Mouse (Mus musculus): Measurements from ENCODE around the gene Ppox.

Gene Ppox

DNA sequence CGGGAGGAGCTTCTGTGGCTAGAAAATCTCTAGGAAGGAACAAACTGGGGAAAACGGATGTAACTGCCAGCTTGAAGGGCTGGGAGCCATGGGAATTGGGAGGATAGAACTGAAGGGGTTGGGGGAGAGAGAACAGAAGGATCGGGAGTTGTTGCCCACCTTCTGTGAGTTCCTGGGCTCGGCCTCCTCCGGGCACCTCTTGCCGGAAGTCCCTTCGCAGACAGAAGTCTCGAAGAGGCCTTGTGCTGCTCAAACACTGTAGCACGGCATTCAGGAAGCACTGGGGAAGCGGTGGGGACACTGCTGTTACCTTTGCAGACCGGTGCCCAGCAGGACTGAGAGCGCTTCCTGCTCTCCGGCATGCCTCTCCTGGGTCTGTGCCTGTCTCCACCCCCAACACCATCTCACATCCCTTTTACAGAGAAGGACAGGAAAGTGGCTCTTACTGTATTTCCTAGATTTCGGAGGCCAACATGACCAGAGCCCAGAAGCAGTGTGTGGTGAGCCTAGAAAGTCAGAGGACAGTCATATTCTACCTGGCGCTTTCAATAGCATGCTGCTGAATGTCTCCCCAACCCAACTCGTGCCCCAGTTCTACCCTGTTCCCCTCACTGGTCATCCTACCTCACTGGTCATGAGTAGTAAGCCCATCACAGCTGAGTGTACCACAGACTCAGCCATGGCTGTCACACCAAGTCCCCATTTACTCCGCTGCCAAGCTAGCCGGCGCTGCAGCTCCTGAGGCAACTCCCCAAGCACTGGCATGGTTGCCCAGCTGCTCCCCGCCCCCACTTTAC is 4.3 kb upstream of the Ppox start:
- no peak for DNase-seq (ENCODE audit: inconsistent ontology term)

GRCm38 (mm10) chr1:171284491-171284890 is 3.5 kb upstream of the Ppox start:
- DNase-seq (ENCODE audit: inconsistent ontology term): no peak

DNA sequence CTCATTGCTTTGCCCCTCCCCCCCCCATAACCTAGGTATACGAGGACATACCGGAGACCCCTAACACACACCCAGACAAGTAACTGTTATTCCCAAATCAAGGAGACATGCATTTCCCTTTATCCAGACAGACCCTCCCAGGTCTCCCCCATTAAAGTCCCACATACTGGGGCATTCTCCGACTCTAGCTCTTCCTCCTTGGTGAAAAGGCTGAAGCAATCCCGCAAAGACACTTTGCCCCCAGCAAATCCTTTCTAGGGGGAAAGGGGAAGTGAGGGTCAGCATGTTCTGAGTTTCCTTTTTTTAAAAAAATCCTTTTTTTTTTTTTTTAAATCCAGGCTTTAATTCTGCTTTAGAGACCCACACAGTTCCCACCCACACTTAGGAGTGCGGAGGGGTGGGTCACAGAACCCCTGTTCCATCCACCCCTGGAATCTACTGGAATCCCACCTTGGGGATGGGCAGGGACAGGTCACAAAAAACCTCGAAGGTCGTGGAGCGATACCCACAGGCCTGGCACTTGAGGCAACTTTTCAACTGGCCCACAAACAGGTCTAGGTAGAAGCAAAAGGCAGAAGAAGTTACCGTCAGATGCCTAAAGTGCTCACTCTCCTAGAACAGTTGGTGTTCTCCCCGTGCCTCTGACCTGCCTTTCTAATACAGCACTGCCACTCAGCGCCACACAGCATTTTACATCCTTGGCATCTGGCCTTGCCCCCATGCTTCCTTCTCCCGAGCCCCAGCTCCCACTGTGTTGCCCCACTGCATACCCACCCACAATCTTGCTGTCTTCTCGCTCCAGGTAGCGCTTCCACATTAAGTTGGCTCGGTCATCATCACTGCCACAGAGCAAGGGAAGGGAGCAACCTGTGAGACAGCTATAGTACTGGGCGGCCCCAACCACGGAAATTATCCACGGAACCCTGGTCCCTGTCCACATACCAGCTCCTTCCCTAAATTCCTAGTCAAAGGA is 2.5 kb upstream of the Ppox start:
- DNase-seq (ENCODE audit: inconsistent ontology term): no peak

DNA sequence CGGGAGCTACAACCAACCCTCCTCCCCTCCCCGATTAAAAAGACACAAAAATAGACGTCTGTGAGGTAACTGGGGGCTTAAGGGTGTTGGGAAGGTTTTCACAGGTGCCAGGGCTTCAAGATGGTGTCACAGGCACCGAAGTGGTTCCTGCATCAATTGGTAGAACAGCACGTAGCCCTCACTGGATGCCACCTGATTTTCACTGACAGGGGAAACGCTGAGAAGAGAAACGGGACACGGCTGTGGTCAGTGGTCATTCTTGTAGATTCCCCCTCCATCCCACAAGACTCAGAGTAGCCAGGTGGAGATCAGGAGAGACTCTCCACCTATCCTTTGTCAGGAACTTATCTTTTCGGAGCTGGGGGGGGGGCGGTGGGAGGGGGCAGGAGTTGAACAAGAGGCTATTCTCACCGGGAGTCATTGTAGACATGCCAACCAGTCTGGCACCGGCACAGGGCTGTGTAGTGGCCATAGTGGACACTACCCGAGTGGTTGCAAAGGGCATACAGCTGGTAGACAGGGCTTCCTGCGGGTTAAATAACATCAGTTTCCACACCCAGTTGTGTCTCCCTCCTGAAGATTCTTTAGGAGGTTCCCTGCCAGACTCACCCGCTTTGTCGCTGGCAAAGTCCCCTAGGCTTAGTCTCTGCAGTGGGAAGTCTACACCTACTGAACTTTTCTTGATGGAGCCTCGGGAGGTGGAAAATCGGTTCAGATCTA is 1.3 kb upstream of the Ppox start:
- no peak for DNase-seq (ENCODE audit: inconsistent ontology term)

- no peak for DNase-seq (ENCODE audit: inconsistent ontology term)
Observed at GRCm38 (mm10) chr1:171281528-171281923, 540 bp upstream of the Ppox start.

- no peak for DNase-seq (ENCODE audit: inconsistent ontology term)
Observed at GRCm38 (mm10) chr1:171280250-171280915, 603 bp downstream of the Ppox start.

DNA sequence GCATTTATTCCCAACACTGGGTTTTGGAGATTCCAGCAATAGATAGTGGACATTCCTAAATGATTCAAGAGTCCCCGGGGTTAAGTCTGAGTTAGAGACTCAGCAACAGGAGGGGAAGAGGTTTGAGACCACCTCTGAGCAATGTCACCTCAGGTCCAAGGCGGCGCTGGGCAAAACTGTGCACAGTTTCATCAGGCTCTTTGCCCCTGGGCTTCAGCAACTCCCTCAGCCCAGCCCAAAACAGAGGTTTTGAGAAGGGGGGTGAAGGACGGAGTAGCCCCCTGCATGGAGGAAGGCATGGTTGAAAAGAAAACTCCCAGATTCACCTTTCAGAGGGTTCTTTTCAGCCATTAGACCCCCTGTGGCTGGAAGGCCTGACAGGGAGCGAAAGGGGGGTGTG is 1.3 kb downstream of the Ppox start:
- DNase-seq (ENCODE audit: inconsistent ontology term): no peak

- no peak for DNase-seq (ENCODE audit: inconsistent ontology term)
Observed at GRCm38 (mm10) chr1:171279012-171279705, 1.8 kb downstream of the Ppox start.

DNA sequence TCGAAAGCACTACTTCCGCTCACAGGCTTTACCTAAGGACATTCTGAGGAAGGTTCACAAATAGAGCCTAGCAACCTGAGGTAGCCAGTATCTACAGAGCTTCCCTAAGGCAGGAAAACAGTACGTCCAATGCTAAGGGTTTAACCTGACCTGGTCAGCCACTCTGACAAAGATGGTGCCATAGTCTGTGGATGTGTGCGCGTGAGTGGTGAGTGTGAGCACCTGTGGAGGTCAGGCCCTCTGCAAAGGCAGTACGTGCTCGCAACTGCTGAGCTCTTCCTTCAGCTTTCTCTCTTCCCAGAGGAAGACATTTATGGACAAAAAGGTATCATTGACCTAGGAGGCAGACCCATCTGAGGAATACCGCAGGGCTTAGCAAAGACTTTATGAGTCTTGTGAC is 2.5 kb downstream of the Ppox start:
- no peak for DNase-seq (ENCODE audit: inconsistent ontology term)

GRCm38 (mm10) chr1:171277736-171278135 is 3.2 kb downstream of the Ppox start:
- DNase-seq (ENCODE audit: inconsistent ontology term): no peak

DNA sequence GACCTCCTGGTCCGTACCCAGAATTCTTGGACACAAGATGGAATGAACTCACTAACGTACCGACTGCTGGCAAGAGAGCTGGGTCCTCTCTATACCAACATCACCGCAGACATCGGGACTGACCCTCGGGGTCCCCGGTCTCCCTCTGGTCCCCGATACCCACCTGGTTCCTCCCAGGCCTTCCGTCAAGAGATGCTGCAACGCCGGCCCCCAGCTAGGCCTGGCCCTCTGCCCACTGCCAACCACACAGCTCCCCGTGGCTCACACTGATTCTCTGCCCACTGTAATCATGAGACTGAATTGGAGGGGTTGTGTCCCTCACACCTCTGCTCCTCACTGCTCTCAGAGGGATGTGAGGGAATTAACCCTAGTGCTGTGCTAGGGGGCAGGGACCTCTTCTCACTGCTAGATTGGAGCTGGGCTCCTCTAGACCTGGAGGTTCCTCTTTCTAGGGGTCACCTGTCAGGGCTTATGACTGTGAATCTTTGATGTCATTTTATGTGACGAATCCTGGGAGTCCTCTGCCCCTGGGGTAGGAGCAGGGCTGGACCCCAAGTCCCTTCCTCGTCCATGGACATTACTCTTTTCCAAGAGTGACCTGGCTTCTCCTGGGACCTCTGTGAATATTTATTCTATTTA is 4.8 kb downstream of the Ppox start:
- DNase-seq (ENCODE audit: inconsistent ontology term): no peak

- DNase-seq (ENCODE audit: inconsistent ontology term): no peak
Observed at GRCm38 (mm10) chr1:171275144-171275734, 5.7 kb downstream of the Ppox start.

- DNase-seq (ENCODE audit: inconsistent ontology term): no peak
Observed at GRCm38 (mm10) chr1:171274171-171274570, 6.8 kb downstream of the Ppox start.

DNA sequence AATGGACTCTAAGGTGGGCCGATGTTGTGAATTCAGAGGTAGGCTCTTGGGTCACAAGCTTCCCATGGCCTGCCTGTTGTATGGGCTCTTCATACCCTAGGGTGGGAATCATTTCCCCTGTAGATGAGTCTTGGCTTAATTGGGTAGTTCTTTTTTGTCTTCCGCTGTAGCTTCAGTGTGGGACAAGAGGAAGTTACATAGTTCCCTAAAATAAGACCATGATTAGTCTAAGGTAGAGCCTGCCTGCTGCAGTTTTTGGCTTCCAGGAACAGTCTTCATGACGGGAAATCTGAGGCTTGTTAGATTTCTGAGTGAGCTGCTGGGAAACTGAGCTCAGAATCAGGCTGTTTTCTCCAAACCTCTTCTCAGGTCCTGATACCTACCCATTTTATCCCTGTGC is 8.9 kb downstream of the Ppox start:
- no peak for DNase-seq (ENCODE audit: inconsistent ontology term)

DNA sequence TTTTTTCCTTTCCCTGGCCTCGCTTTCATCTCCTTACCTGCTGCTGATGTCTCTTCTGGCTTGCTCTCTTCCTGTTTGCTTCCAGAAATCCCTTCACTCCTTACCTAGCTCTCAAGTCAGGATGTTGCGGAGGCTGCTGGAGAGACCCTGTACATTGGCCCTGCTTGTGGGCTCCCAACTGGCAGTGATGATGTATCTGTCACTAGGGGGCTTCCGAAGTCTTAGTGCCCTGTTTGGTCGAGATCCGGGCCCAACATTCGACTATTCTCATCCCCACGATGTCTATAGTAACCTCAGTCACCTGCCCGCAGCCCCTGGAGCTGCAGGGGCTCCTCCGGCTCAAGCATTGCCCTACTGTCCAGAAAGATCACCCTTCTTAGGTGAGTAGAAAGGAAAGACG is 9.4 kb downstream of the Ppox start:
- no peak for DNase-seq (ENCODE audit: inconsistent ontology term)

DNA sequence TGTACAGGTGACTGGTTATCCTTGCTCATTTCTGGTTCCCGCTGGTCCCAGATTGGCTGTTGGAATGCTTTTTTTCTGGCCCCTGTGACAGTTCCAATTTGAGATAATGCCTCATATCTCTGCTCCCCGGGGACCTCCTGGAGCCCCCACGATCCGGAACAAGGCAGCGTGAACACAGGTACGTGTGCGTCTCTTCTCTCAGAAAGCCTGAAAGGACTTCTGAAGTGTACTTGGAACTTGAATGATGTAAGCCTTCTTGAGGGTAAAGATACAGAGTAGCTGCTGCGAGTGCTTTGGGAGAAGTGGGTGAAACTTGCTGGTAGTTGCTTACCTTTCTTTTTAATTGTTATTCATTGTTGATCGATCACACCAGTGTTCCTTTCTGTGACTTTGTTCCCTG is 9.8 kb downstream of the Ppox start:
- no peak for DNase-seq (ENCODE audit: inconsistent ontology term)

GRCm38 (mm10) chr1:171270573-171270900 is 10.4 kb downstream of the Ppox start:
- peak; percentile 16 for DNase-seq (ENCODE audit: inconsistent ontology term)

DNA sequence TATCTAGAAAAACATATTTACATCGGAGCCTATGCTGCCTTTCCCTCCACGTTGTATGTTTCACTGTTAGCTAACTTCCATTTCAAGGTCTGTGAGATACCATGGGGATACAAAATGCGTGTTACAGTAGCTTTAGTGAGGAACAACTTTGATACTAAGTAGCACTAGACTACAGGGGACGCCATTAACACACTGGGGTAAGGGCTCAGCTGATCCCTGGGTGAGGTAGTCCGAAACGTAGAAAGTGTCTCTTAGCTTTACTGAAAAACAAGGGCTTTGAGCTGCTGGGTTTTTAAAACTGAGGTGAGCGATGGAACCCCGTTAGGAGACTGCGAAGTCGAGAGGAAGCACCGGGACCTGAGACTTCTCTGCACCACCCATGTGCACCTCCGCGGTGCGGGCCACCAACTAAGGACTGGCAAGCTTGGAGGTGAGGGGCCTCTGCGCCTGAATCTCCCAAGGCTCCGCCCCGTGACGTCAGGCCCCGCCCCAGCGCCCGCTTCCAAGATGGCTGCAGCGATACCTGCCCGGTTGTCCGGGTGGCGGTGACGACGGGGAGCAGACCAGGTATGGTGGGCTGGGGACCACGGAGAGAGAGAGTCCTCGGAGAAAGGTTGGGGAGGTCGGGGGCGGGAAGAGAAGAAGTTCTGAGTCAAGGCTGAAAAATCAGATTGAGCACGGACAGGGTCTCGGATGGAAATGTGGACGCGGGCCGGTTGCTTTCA is 11.0 kb downstream of the Ppox start, which contains the start of gene B4galt3:
Gene B4galt3, plus strand, starts transcription at position 481 of the 725 bp plus-strand sequence.
- DNase-seq (ENCODE audit: inconsistent ontology term): peak; percentile 92

DNA sequence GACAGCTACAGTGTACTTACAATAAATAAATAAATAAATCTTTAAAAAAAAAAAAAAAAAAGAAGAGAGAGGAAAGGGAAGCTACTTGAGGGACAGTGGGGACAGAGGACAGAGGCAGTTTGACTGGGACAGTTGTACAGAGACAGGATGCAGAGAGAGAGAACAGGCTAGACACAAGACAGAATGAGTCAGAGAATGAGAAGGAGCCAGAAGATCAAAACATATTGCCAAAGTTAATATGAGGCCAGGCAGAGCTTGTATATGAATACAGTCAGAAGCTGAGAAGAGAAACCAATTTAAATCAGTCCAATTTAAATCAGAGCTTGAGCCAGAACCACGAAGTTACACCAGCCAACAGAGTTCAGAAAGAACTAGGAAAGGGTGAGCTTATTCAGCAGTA is 12.6 kb downstream of the Ppox start:
- DNase-seq (ENCODE audit: inconsistent ontology term): no peak
